Mouse (Mus musculus) ES-E14 (cell line): ENCODE results near the gene Tnfrsf17. TPM values are rescaled to one million over a fixed set of nuclear protein-coding genes. Genes with fewer than 3 reads are reported as not detected.

Source experiments
- DNase-seq: peaks from one replicate; pipeline ENCODE4 v3.0.0-alpha.2; 2013; ENCODE audit warnings: low read depth, low spot score
- H3K27ac ChIP-seq: 2 replicates; pipeline ENCODE4 v1.5.1; 2012; ENCODE audit warnings: low read depth, mild to moderate bottlenecking, low read length, moderate library complexity, mixed read lengths; ENCODE audit not compliant: poor library complexity, insufficient read depth, severe bottlenecking
- H3K36me3 ChIP-seq: 2 replicates; pipeline ENCODE4 v1.6.1; 2012; ENCODE audit warnings: mild to moderate bottlenecking, low read length, moderate library complexity, mixed read lengths; ENCODE audit not compliant: control insufficient read depth, poor library complexity, insufficient read depth, severe bottlenecking
- H3K4me1 ChIP-seq, 2 experiments: fragments of 150-350 bp in 1 of 2; sonication (generic) in 1 of 2; 2 replicates each; pipeline ENCODE4 v1.6.1; 2012; ENCODE audit warnings: low read length in 2 of 2, mild to moderate bottlenecking in 1 of 2, mixed read lengths in 1 of 2; ENCODE audit not compliant: control insufficient read depth in 2 of 2, insufficient read depth in 2 of 2, poor library complexity in 1 of 2
- H3K4me3 ChIP-seq, 2 experiments: fragments of 150-350 bp in 1 of 2; sonication (generic) in 1 of 2; 2 replicates each; pipeline ENCODE4 v1.5.1; 2012; ENCODE audit warnings: low read length in 2 of 2, low read depth in 1 of 2, mild to moderate bottlenecking in 1 of 2, mixed read lengths in 1 of 2; ENCODE audit not compliant: insufficient read depth in 1 of 2, poor library complexity in 1 of 2, severe bottlenecking in 1 of 2
- H3K9ac ChIP-seq: 2 replicates; pipeline ENCODE4 v1.6.1; 2012; ENCODE audit warnings: low read depth, mild to moderate bottlenecking, low read length, mixed read lengths; ENCODE audit not compliant: poor library complexity, insufficient read depth, severe bottlenecking
- H3K9me3 ChIP-seq: fragments of 150-350 bp; sonication (generic); 2 replicates; pipeline ENCODE4 v1.6.1; 2012; ENCODE audit warnings: low read depth, mild to moderate bottlenecking, low read length; ENCODE audit not compliant: control insufficient read depth, insufficient read depth
- CHD2 ChIP-seq: IDR thresholded peaks from 2 replicates; pipeline ENCODE4 v1.6.1; 2014; ENCODE audit warnings: mild to moderate bottlenecking, low read depth, low read length, inconsistent platforms
- HCFC1 ChIP-seq: IDR thresholded peaks from 2 replicates; pipeline ENCODE4 v1.6.1; 2012; ENCODE audit warnings: low read length, inconsistent platforms, borderline replicate concordance; ENCODE audit not compliant: insufficient read depth
- MAFK ChIP-seq: IDR thresholded peaks from 2 replicates; pipeline ENCODE4 v1.6.1; 2014; ENCODE audit warnings: mild to moderate bottlenecking, low read depth, low read length, inconsistent platforms; ENCODE audit not compliant: insufficient read depth
- ZC3H11A ChIP-seq: IDR thresholded peaks from 2 replicates; pipeline ENCODE4 v1.6.1; 2012; ENCODE audit warnings: low read depth, mild to moderate bottlenecking, inconsistent platforms, low read length, borderline replicate concordance
- ZNF384 ChIP-seq: IDR thresholded peaks from 2 replicates; pipeline ENCODE4 v1.6.1; 2012; ENCODE audit warnings: low read depth, low read length, inconsistent platforms
- in situ Hi-C, 2 experiments: fragments of 600-800 bp; cut with MboI; formaldehyde crosslinking; loops; one replicate each; pipeline ENCODE4 v1.15.1; 2025; ENCODE audit warnings: low sequenced_read_pairs in 2 of 2, inconsistent platforms in 1 of 2; ENCODE audit not compliant: unreplicated experiment in 2 of 2
- total RNA-seq: library from RNA; depleted of rRNA; stranded (reverse); fragments of 300-350 nt; gene quantifications from 2 replicates; pipeline ENCODE4 v1.2.3, GENCODE M21; 2012

Gene Tnfrsf17
- total RNA-seq, 1 experiment, result 0.45 TPM

DNA sequence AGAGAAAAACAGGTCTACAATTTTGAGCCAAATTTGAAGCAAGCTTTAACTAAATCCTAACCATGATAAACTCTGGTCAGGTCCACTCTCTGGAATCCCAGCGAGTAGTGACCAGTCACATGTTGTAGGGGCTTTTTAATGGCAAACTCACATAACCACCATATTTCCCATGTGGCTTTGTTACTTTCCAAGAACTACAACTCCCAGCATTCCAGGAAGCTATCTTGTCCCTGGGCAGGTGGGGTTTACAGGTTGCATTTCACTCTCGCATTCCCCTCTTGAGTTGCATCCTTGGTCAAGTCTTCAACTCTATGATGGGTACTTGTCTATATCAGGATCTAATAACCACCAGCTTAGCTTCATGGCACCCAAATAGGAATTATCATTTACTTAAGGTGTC is 8.1 kb upstream of the Tnfrsf17 start:
- DNase-seq, result no peak
- Histone ChIP-seq H3K9me3 (no peaks in the 10 kb centered on the region), H3K9ac (no peak overlapping the region), H3K27ac (no peak overlapping the region), H3K4me1 (peaks cover 3 to 10% of the 10 kb centered on the region in 2 experiments; a peak in 2 of 4 replicates), H3K36me3 (no peaks in the 10 kb centered on the region), H3K4me3 (no peak overlapping the region)
- in situ Hi-C loops, result no loop called here
- TF ChIP-seq ZC3H11A (no peak), HCFC1 (peak; percentile 80)

GRCm38 (mm10) chr16:11315786-11316320 is 2.2 kb downstream of the Tnfrsf17 start:
- Histone ChIP-seq H3K4me1 (no peaks in the 10 kb centered on the region), H3K9me3 (no peaks in the 10 kb centered on the region), H3K27ac (no peak overlapping the region), H3K4me3 (no peak overlapping the region), H3K9ac (no peak overlapping the region), H3K36me3 (no peaks in the 10 kb centered on the region)
- no peak for DNase-seq
- TF ChIP-seq ZNF384, result no peak
- TF ChIP-seq HCFC1, result no peak
- in situ Hi-C loops, result loop anchor here in 1 of 2 experiments (10.0 kb wide), 1 partner anchor 99 kb away; no protein-coding TSS in a partner anchor

- DNase-seq, result no peak
- no peak for TF ChIP-seq ZNF384
- no peak for TF ChIP-seq MAFK
- TF ChIP-seq CHD2, result no peak
- H3K4me3 ChIP-seq, result no peak overlapping the region
- no peaks in the 10 kb centered on the region for H3K9me3 ChIP-seq
- in situ Hi-C loops, result loop anchor here in 1 of 2 experiments (10.0 kb wide), 1 partner anchor 98 kb away; no protein-coding TSS in a partner anchor
- H3K27ac ChIP-seq, result no peak overlapping the region
- H3K36me3 ChIP-seq, result no peaks in the 10 kb centered on the region
- H3K9ac ChIP-seq, result no peak overlapping the region
- H3K4me1 ChIP-seq, result no peaks in the 10 kb centered on the region
These were observed 3.1 kb downstream of the Tnfrsf17 start for GRCm38 (mm10) chr16:11316748-11317147.

GRCm38 (mm10) chr16:11317324-11317723 is 3.7 kb downstream of the Tnfrsf17 start:
- Histone ChIP-seq H3K4me3 (no peak overlapping the region), H3K36me3 (no peaks in the 10 kb centered on the region), H3K9me3 (no peaks in the 10 kb centered on the region), H3K4me1 (no peaks in the 10 kb centered on the region), H3K9ac (no peak overlapping the region), H3K27ac (no peak overlapping the region)
- TF ChIP-seq HCFC1 (no peak), MAFK (no peak), CHD2 (no peak), ZNF384 (no peak), ZC3H11A (no peak)
- no peak for DNase-seq
- in situ Hi-C loops, result loop anchor here in 1 of 2 experiments (10.0 kb wide), 1 partner anchor 97 kb away; no protein-coding TSS in a partner anchor
